Mouse (Mus musculus): ENCODE measurements at regions not wholly inside any gene's neighbourhood (a gene's known extent, or its start where the extent isn't known, plus 50 kb on each side); places are given as distances from the start of the nearest gene placed in this dataset.
A peak's percentile ranks its signal among the peaks of the same experiment; 100 is the strongest.

DNA sequence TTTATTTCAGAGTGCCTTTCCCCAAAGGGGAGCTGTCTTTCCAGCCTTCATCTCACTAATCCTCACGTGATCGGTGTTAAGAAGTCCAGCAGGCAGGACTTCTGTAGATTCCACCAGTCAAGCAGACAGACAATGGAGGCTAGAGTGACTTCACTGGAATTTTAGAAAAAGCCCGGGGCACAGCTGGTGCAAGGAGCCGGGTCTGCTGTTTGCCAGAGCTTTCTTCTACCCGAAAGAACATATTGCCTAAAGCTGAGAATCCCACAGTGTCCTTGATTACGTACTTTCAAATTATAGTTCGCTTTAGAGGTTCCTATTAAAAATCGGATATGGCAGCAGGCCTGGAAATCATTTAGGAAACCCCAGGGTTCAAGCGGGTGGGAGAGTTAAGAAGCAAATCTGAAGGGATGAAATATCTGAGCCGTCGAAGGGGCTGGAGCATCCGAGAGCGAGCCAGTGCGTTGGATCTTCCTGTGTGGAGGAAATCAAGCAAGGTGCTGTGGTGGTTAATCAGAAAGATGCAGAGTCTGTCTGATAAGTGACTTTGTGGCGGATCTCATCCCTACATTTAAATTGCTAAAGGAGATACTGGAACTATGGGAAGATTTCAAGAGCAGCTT lies 283.3 kb upstream of the Gm11146 start:
- Histone ChIP-seq H3K36me3 (ENCODE audit: control insufficient read depth, insufficient read depth, low read length) (no peaks in the 10 kb centered on the region), H3K27ac (replicated peaks; ENCODE audit: low read depth, low read length) (peak overlapping the region; percentile 53; the same call in 1 of the 2 replicates), H3K9me3 (ENCODE audit: control insufficient read depth, low read length) (no peaks in the 10 kb centered on the region), H3K4me2 (ENCODE audit: low read depth, low read length) (peak overlapping the region; percentile 38), H3K4me1 (ENCODE audit: control insufficient read depth, insufficient read depth, low read length) (0 out of 2 replicates have a peak, but pooled peaks cover 6% of the 10 kb centered on the region), H3K27me3 (replicated peaks; ENCODE audit: control insufficient read depth, insufficient read depth, low read length) (no peaks in the 10 kb centered on the region), H3K4me3 (ENCODE audit: low read depth, low read length) (no peak overlapping the region), H3K9ac (ENCODE audit: low read depth, low read length) (no peak overlapping the region)
- 27% methylated on average over 15 of the region's 15 CpGs for WGBS
- DNase-seq (ENCODE audit: low spot score), result peak; percentile 73
- ATAC-seq (ENCODE audit: low read depth), result peak; percentile 78; the same call in 1 of the 2 replicates

DNA sequence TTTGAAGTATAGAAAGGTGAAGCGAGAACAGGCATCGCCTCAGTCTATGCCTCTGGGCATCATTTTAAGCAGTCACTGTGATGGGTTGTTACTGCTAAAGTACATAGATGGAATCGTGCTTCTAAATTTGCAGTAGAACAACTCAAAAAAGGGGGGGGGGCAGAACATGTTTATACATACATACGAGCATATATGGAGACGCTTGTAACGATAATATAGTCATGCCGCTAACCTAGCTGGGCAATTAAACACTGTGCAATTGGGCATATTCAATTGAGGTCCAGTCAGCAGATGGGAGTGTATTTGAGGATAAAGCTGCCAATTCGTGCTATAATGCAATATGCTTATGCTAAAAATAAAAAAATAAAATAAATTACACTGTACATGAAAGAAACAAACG lies 282.6 kb upstream of the Gm11146 start:
- Histone ChIP-seq H3K4me1 (ENCODE audit: control insufficient read depth, insufficient read depth, low read length) (0 out of 2 replicates have a peak, but pooled peaks cover 6% of the 10 kb centered on the region), H3K4me2 (ENCODE audit: low read depth, low read length) (0 out of 2 replicates have a peak overlapping the region, but pooled peaks have one; percentile 38), H3K4me3 (ENCODE audit: low read depth, low read length) (no peak overlapping the region), H3K9me3 (ENCODE audit: control insufficient read depth, low read length) (no peaks in the 10 kb centered on the region), H3K27me3 (replicated peaks; ENCODE audit: control insufficient read depth, insufficient read depth, low read length) (no peaks in the 10 kb centered on the region), H3K27ac (replicated peaks; ENCODE audit: low read depth, low read length) (no peak overlapping the region), H3K9ac (ENCODE audit: low read depth, low read length) (no peak overlapping the region), H3K36me3 (ENCODE audit: control insufficient read depth, insufficient read depth, low read length) (no peaks in the 10 kb centered on the region)
- WGBS, result 79% methylated on average over 9 of the region's 9 CpGs
- DNase-seq (ENCODE audit: low spot score), result no peak
- no peak for ATAC-seq (ENCODE audit: low read depth)

- no peaks in the 10 kb centered on the region for H3K9me3 ChIP-seq (ENCODE audit: control insufficient read depth, low read length)
- no peak for ATAC-seq (ENCODE audit: low read depth)
- no peak overlapping the region for H3K9ac ChIP-seq (ENCODE audit: low read depth, low read length)
- no peak overlapping the region for H3K27ac ChIP-seq (replicated peaks; ENCODE audit: low read depth, low read length)
- no peak for DNase-seq (ENCODE audit: low spot score)
- no peak overlapping the region for H3K4me2 ChIP-seq (ENCODE audit: low read depth, low read length)
- H3K4me1 ChIP-seq (ENCODE audit: control insufficient read depth, insufficient read depth, low read length), result no peaks in the 10 kb centered on the region
- H3K36me3 ChIP-seq (ENCODE audit: control insufficient read depth, insufficient read depth, low read length), result no peaks in the 10 kb centered on the region
- no peaks in the 10 kb centered on the region for H3K27me3 ChIP-seq (replicated peaks; ENCODE audit: control insufficient read depth, insufficient read depth, low read length)
- WGBS, result 89% methylated on average over 1 of the region's 1 CpGs
- no peak overlapping the region for H3K4me3 ChIP-seq (ENCODE audit: low read depth, low read length)
Observed at GRCm38 (mm10) chr16:77877006-77877405, 275.1 kb upstream of the Gm11146 start.

GRCm38 (mm10) chr16:77863246-77863645 lies 261.4 kb upstream of the Gm11146 start:
- DNase-seq (ENCODE audit: low spot score), result no peak
- Histone ChIP-seq H3K4me2 (ENCODE audit: low read depth, low read length) (no peak overlapping the region), H3K27me3 (replicated peaks; ENCODE audit: control insufficient read depth, insufficient read depth, low read length) (no peaks in the 10 kb centered on the region), H3K9ac (ENCODE audit: low read depth, low read length) (no peak overlapping the region), H3K27ac (replicated peaks; ENCODE audit: low read depth, low read length) (no peak overlapping the region), H3K36me3 (ENCODE audit: control insufficient read depth, insufficient read depth, low read length) (no peaks in the 10 kb centered on the region), H3K4me3 (ENCODE audit: low read depth, low read length) (no peak overlapping the region), H3K9me3 (ENCODE audit: control insufficient read depth, low read length) (no peaks in the 10 kb centered on the region), H3K4me1 (ENCODE audit: control insufficient read depth, insufficient read depth, low read length) (no peaks in the 10 kb centered on the region)
- ATAC-seq (ENCODE audit: low read depth), result no peak
- 79% methylated on average over 5 of the region's 5 CpGs for WGBS

- H3K36me3 ChIP-seq (ENCODE audit: control insufficient read depth, insufficient read depth, low read length), result no peaks in the 10 kb centered on the region
- 0 out of 2 replicates have a peak, but pooled peaks cover 3% of the 10 kb centered on the region for H3K4me1 ChIP-seq (ENCODE audit: control insufficient read depth, insufficient read depth, low read length)
- ATAC-seq (ENCODE audit: low read depth) (no peak), DNase-seq (ENCODE audit: low spot score) (peak; percentile 33)
- whole genome bisulfite sequencing, result 69% methylated on average over 6 of the region's 6 CpGs
- no peaks in the 10 kb centered on the region for H3K9me3 ChIP-seq (ENCODE audit: control insufficient read depth, low read length)
- no peak overlapping the region for H3K4me2 ChIP-seq (ENCODE audit: low read depth, low read length)
- H3K4me3 ChIP-seq (ENCODE audit: low read depth, low read length), result no peak overlapping the region
- H3K27me3 ChIP-seq (replicated peaks; ENCODE audit: control insufficient read depth, insufficient read depth, low read length), result no peaks in the 10 kb centered on the region
- H3K27ac ChIP-seq (replicated peaks; ENCODE audit: low read depth, low read length), result peak overlapping the region; percentile 13
- H3K9ac ChIP-seq (ENCODE audit: low read depth, low read length), result no peak overlapping the region
Observed at GRCm38 (mm10) chr16:77852066-77852781, 250.3 kb upstream of the Gm11146 start.

DNA sequence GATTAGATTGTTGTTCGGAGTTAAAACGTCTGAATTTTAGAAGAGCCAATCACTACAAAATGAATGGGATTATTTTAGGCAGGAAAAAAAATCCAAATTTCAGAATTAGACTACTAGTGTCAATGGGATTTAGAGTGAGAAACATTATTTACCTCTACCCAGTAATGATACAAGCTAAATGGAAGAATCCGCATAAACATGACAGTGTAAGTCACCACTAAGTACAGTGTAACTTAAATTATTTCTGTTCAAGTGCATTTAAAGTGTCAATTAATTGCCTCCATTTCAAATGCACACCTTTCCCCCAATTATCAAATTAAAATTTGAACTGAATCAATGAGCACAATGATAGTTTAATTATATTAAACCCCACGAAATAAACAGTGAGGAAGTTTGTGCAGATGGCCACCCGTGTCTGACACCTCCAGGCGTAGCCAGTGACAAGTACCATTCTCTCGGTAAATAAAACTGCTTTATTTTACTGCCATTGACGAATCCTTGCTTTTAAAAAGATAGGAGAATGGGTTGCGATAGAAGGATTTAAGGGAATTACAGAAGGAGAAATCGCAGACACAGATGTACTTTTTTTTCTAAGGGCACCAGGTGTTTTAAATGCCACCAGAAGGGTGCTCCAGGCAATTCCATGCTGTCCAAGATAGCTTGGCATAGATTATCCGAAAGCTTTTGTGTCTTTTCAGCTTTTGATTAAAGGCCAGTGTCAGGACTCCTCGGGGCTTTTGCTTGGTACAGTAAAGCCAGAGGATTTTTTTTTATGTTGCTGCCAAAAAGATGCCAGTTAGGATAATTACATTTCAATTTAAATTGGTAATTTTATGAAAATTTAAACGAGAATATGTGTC lies 249.5 kb upstream of the Gm11146 start:
- Histone ChIP-seq H3K4me1 (ENCODE audit: control insufficient read depth, insufficient read depth, low read length) (0 out of 2 replicates have a peak, but pooled peaks cover 3% of the 10 kb centered on the region), H3K4me2 (ENCODE audit: low read depth, low read length) (no peak overlapping the region), H3K4me3 (ENCODE audit: low read depth, low read length) (no peak overlapping the region), H3K27ac (replicated peaks; ENCODE audit: low read depth, low read length) (no peak overlapping the region), H3K36me3 (ENCODE audit: control insufficient read depth, insufficient read depth, low read length) (no peaks in the 10 kb centered on the region), H3K9ac (ENCODE audit: low read depth, low read length) (no peak overlapping the region), H3K9me3 (ENCODE audit: control insufficient read depth, low read length) (no peaks in the 10 kb centered on the region), H3K27me3 (replicated peaks; ENCODE audit: control insufficient read depth, insufficient read depth, low read length) (no peaks in the 10 kb centered on the region)
- DNase-seq (ENCODE audit: low spot score) (peak; percentile 8), ATAC-seq (ENCODE audit: low read depth) (no peak)
- 69% methylated on average over 13 of the region's 13 CpGs for whole genome bisulfite sequencing

DNA sequence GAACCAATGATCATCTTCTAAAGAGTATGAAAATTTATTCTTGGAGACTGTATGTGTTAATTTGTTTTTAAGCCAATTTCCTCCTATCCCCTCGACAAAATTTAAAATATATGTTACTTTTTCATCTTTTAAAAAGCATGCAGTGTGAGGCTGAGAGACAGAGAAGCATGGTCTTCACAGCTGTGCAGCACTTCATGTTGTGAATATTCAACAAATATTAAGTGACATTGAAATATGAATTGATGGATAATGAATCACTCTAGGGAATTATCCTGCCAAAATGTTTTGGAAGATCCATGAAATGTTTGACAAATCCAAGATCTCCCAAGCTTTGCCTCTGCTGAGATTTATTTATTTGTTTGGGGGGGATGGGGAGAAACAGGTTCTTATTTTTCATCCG lies 233.9 kb upstream of the Gm11146 start:
- Histone ChIP-seq H3K9ac (ENCODE audit: low read depth, low read length) (no peak overlapping the region), H3K4me1 (ENCODE audit: control insufficient read depth, insufficient read depth, low read length) (no peaks in the 10 kb centered on the region), H3K27me3 (replicated peaks; ENCODE audit: control insufficient read depth, insufficient read depth, low read length) (no peaks in the 10 kb centered on the region), H3K9me3 (ENCODE audit: control insufficient read depth, low read length) (no peaks in the 10 kb centered on the region), H3K36me3 (ENCODE audit: control insufficient read depth, insufficient read depth, low read length) (no peaks in the 10 kb centered on the region), H3K27ac (replicated peaks; ENCODE audit: low read depth, low read length) (no peak overlapping the region), H3K4me2 (ENCODE audit: low read depth, low read length) (no peak overlapping the region), H3K4me3 (ENCODE audit: low read depth, low read length) (no peak overlapping the region)
- no peak for ATAC-seq (ENCODE audit: low read depth)
- no peak for DNase-seq (ENCODE audit: low spot score)
- 69% methylated on average over 2 of the region's 2 CpGs for WGBS

DNA sequence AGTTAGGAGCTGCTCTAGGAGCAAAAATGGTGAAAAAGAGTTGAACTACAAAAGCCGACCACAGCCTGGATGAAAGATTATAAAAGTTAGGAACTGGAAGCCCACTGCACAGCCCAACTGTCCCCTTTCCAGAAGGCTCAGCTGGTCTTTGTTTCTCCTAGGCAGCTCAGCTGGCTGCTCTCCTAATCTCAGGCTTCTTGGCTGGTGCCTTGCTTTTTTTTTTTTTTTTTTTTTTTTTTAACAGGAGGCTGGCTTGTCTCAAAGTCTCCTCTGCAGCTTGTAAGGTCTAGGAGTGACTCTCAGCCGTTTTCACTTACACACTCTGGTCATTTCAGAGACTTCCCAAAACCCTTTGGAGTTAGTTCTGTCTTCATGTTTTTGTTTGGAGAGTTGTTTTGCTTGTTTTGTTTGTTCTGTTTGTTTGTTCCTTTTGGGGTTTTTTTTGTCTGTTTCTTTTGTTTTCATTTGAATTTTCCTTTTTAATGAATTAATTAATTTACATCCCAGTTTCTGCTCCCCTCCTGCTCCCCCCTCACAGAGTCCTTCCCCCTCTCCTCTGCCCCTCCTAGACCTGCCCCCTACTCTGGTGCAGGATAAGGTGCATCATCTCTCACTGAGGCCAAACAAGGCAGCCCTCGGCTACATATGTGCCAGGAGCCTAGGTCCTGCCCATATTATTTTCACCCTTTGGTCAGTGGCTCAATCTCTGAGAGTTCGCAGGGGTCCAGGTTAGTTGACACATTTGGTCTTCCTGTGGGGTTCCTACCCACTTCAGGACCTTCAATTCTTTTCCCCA lies 225.6 kb upstream of the Gm11146 start:
- DNase-seq (ENCODE audit: low spot score), result peak; percentile 78
- H3K4me3 ChIP-seq (ENCODE audit: low read depth, low read length), result no peak overlapping the region
- H3K9ac ChIP-seq (ENCODE audit: low read depth, low read length), result no peak overlapping the region
- no peak overlapping the region; the same call in 1 of the 2 replicates for H3K27ac ChIP-seq (replicated peaks; ENCODE audit: low read depth, low read length)
- peak; percentile 57; the same call in 1 of the 2 replicates for ATAC-seq (ENCODE audit: low read depth)
- no peak overlapping the region for H3K4me2 ChIP-seq (ENCODE audit: low read depth, low read length)
- H3K4me1 ChIP-seq (ENCODE audit: control insufficient read depth, insufficient read depth, low read length), result no peaks in the 10 kb centered on the region
- WGBS, result 64% methylated on average over 4 of the region's 4 CpGs
- H3K9me3 ChIP-seq (ENCODE audit: control insufficient read depth, low read length), result no peaks in the 10 kb centered on the region
- no peaks in the 10 kb centered on the region for H3K27me3 ChIP-seq (replicated peaks; ENCODE audit: control insufficient read depth, insufficient read depth, low read length)
- H3K36me3 ChIP-seq (ENCODE audit: control insufficient read depth, insufficient read depth, low read length), result no peaks in the 10 kb centered on the region
